Mouse (Mus musculus): ENCODE results near the gene Mrpl51.

DNA sequence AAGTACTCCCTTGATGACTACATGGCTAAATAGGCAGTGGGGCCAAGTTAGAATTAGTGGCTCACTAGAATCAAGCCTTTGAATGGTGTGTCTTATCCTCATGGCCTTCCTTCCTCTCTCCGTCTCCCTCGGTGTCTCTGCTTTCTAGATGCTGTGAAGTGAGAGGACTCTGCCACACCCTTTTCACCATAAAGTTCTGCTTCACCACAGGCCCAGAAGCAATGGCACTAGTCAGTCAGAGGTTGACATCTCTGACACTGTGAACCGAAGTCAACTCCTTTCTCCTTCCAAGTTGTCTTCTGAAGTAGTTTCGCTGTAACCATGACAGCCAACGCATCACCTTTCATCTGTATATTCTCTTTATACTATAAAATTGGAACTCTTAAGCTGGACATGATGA lies 47.9 kb downstream of the Mrpl51 start:
- TF ChIP-seq CTCF (IDR thresholded peaks at IDR 0.05) (no peak), EP300 (IDR thresholded peaks at IDR 0.05) (no peak)
